Mouse (Mus musculus): ENCODE measurements at regions not wholly inside any gene's neighbourhood (a gene's known extent, or its start where the extent isn't known, plus 50 kb on each side); places are given as distances from the start of the nearest gene placed in this dataset.

DNA sequence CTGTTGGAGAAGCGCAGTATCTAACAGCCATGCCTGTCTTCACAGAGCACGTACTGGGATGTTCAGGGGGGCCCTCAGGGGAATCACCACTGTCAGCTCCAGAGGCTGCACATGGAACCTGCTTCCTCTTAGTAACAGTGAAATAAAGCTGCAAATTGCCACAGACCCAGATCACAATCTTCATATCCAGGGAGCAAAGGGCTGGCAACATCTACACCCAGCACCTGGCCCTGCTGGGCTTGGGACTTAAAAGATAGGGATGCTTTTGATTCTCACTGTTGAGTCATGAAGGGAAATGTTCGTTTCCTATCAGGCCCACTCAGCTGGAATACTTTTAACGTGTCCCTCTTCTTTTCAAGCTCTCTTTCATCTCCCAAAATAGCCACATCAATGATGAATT is 322.4 kb upstream of the Trib2 start:
- no peak for DNase-seq (ENCODE audit: low spot score)

DNA sequence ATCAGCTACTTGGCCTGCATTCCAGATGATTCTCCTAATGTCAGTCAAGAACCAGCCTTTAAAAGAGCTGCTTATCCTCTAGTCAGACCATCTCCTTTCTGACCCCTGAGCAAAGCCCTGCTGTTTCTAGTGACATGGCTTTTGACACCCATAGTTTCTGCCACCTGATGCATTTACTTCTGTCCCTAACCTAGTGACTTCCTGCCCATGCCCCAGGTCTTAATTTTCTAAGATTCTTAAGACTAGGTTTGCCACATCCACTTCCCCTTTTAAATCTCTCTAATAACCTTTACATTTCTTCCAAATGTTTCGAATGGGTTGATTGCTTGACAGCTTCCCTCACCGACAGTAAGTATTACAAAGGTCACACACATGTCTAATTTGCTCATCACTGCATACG is 321.1 kb upstream of the Trib2 start:
- no peak for DNase-seq (ENCODE audit: low spot score)

DNA sequence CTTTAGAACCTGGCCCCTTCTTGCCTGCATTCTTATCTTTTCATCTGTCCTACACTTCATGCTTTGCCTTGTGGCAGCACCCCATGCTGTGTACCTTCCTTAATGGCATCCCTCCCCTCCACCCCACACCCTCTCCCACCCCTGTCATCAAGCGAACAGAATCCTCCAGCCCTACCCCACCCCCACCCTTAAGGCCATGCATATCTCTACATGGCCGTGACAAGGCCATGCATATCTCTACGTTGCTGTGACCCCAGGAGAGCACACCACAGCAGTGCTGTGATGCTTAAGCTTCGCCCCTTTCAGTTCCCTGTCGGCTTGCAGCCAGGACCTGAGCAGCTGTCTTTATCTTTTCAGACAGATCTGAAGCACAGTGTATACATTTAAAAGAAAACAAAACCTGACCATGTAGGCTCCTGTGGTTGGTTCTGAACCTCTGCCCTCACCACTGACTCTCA is 319.5 kb upstream of the Trib2 start:
- no peak for DNase-seq (ENCODE audit: low spot score)

DNA sequence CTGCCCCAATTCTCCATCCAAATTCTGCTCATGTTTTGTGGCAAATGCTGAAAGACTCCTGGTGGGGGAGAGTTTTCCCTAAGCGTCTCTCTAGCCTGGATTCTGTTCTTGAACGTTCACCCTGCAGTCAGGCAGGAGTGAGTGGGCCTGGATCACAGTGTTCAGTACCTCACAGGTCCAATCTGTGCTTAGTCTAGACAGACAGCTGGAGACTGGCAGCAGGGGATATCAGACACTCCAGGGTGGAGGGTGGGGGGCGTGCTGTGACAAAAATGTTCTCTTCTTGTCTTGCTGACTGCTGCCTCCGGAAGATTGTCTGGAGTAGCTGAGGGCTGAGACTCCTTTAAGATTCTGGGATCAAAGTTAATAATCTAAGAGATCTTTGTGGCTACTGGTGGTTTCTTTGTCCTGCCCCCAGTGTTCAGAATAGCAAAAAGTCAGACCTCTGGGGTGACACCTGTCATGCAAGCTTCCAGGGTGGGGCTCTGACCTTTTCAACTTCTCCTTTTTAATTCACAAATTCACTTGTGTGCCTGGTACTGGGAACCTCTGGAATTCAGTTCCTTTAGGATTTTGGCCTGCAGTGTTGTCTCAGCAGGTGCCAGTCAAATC is 319.0 kb upstream of the Trib2 start:
- DNase-seq (ENCODE audit: low spot score) = no peak

DNA sequence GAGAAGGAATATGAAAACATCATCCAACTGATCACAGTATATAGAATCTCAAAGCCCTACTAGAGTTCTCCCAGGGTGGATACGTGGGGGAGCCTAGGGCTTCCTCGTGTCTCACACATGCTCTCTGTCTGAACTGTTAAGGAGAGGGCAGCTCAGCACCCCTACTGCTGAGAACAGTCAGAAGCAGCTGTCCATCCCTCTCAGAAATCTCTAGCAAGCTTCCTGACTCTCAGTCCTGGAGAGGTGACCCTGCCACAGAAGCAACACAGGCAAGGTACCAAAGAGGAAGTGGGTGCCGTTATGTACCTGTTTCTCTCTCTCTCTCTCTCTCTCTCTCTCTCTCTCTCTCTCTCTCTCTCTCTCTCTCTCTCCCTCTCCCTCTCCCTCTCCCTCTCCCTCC is 317.7 kb upstream of the Trib2 start:
- no peak for DNase-seq (ENCODE audit: low spot score)

DNA sequence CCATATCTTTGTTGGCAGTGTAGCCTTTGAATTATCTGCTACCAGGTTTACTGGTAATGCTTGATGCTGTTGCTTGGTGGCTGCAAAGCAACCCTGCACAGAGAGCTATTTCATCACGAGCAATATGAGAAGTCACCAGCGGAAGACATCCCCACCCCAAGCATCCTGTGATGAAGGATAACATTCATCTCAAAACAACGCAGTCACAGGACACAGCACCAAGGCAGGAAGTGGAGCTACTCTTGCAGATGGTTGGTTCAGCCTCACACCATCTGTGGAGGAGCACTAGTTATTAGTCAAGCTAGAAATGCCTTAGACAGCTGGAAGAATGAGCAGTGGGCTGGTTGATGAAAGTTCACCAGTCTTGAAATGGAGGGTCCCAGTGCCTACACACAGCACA is 316.5 kb upstream of the Trib2 start:
- no peak for DNase-seq (ENCODE audit: low spot score)

DNA sequence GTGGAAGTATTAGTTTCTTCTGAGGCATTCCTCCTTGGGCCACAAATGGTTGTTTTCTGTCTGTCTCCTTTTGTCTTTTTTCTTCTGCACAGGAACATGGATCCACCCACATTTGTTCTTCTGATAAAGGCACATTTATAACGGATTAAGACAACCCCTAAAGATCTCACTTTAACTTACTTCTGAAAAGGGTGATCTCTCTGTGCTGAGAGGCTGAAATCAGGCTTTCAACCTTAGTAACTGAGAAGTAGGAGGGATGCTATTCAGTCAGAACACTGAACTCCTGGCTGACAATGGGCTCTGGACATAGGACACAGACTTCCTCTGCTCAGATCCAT is 315.0 kb upstream of the Trib2 start:
- no peak for DNase-seq (ENCODE audit: low spot score)

DNA sequence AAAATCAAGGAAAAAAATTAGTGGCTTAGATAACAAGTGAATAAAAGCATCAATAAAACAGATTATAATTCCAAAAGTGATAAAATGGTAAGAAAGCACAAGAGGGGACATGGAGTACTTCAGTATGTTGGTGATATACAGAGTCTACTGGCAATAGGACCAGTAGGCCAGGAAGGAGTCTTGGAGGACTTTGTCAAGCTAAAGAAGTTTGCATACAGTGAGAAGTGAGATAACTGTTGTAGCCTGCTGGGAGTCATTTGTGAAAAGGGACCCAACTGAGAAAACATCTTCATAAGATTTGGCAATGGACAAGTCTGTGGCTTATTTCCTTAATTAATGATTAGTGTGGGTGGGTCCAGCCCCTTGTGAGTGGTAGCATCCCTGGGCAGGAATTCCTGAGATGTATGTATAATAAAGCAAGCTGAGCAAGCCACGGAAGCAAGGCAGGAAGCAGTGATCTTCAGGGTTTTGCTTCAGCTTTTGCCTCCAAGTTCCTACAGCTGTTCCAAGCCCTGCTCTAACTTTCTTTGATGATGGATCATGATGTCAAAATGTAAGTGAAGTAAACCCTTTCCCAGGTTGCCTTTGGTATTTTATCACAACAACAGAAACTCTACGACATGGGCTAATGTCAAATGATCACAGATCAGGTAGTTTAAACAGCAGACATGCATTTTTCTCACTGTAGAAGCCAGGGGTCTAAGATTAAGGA is 314.5 kb upstream of the Trib2 start:
- DNase-seq (ENCODE audit: low spot score) = no peak

DNA sequence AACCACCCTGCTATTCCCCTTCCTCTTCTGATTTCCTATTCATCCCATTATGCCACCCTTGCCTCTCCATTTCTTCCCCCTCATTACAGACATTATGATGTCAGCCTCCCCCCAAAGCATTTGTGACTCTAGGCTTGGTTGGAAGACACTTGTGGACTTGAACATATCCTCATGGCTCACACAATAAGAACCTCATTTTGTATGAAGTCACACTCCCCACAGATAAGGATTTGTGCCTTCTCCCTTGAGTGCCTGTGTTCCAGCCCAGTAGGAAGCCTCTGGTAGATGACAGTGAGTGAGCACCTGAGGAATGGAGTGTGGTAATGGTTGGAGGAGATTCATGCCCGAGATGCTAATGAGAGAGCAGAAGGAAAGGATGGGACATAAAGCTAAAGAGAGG is 313.9 kb upstream of the Trib2 start:
- no peak for DNase-seq (ENCODE audit: low spot score)

DNA sequence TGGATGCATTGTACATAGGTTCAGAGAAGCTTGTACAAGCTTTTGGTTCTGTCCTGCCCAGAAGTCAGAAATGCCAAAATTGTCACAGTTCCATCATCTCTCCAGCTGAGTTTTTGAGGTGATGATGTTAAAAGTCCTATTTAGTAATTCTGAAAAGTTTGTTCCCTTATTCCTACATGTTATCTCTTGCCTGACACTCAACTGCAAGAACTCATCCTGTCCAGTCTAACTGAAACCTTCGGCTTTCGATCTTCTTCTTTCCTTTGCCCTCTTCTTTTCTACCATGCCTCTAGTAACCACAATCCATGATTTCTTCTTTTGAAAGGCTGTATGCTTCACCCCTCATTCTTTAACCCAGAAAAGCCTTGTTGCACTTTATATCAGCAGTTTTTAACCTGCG is 313.2 kb upstream of the Trib2 start:
- DNase-seq (ENCODE audit: low spot score) = no peak

DNA sequence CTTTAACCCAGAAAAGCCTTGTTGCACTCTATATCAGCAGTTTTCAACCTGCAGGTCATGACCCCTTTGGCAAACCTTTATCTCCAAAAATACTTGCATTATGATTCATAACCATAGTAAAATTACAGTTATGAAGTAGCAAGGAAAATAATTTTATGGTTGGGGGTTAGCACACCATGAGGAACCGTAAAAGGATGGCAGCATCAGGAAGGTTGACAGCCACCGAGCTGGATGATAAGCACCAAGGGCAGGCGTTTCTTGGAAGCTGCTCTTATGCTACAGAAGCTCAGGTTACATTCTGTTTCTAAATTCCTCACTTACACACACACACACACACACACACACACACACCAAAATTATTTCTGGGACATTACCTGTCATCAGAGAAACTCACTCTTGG is 312.5 kb upstream of the Trib2 start:
- no peak for DNase-seq (ENCODE audit: low spot score)

DNA sequence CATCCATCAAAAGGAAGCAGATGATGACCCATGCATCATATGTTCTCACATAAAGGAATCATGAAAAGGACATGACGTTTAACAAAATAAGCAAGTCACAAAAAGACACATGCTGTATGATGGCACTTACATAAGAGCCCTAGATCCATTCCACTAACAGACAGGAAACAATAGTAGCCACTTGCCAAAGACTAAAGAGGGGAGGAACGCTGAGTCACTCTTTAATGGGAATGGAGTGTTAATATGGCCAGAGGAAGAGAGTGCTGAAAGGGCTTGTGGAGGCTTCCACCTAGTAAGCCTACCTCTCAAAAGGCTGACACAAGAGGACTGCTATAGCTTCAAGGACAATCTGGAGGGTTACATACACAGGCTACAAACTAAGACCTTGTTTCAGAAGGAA is 308.2 kb upstream of the Trib2 start:
- no peak for DNase-seq (ENCODE audit: low spot score)

DNA sequence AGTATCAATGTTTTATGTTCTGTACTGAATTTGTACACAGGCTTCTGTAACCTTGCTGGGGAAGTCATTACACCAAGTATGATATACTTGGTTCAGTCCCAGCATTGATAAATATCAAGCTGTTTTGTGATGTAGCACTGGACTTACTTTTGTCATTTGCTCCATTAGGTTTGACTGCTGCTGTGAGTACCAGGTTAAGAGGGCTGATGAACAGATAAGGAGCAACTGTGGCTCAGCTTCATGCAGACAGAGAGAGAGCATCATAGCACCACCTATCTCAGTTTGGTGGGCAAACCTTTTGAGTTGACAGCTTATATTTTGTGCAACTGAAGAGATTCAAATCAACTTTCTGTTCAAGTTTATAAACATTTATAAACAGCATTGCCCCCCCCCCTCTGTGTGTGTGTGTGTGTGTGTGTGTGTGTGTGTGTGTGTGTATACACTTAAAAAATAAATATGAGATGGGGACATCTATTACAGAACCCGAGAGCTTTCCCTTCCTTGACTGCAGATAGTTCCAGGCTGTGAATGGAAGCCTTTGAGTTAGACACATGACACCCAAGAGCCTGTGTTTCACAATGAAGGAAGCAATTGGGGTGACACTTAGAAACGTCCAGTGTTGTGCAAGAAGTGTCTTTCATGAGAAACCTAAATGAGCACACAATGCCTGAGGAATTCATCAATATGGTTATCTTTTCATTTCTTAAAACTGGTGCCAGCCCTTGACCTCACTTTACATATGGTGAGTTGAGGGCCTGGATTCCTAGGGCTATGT is 305.8 kb upstream of the Trib2 start:
- no peak for DNase-seq (ENCODE audit: low spot score)

DNA sequence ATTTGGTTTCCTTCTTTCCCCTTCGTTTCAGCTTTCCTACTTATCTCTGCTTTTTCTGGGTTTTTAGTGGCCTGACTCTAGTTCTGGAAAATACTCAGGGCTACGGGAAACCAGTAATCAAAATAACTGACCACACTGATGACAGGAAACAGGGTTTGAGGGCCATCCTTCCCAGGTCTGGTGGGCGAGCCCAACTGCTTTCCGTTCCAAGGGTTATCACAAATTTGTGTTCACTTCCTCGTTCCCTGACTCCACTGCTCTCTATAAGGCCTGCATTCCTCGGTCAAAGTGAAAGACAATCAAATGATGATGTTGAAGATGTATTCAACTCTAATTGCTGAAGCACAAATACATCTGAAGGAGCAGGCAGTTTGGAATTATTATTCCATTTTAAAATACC is 305.1 kb upstream of the Trib2 start:
- no peak for DNase-seq (ENCODE audit: low spot score)

DNA sequence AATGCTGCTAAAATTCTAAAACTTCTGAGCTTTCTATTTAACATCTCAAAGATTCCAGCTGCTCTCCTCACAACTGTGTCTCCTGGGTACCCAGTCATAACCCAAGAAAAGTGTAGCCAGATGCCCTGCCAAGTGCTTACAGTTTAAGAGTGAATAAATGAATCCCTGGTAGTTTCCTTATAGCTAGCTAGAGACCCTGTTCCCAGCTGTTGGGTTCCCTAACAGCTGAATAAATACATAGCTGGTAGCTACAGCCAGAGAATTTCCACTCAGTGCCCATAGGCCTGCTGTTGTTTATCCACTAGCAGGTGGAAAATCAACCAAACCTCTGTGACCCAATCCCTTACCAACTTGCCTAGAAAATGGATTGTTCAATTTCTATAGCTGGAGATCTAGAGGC is 302.0 kb upstream of the Trib2 start:
- DNase-seq (ENCODE audit: low spot score) = no peak

DNA sequence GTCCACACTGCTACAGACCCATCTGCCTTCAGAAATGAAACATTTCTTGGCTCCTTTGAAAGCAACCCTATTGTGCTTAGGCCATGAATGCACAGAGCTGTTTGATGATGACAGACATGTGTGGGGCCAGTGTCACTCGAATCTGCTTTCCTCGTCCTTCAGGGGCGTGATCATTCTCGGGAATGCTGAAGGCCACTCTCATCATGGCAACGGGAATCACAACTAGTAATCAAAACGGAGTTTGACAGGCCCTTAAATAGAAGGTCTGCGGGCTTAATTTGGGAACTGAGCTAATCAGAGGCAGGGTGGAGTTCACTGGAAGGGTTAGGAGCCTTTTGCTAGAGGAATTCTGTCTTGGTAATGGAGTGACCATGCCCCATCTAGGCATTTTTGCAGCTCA is 290.2 kb upstream of the Trib2 start:
- DNase-seq (ENCODE audit: low spot score) = no peak

DNA sequence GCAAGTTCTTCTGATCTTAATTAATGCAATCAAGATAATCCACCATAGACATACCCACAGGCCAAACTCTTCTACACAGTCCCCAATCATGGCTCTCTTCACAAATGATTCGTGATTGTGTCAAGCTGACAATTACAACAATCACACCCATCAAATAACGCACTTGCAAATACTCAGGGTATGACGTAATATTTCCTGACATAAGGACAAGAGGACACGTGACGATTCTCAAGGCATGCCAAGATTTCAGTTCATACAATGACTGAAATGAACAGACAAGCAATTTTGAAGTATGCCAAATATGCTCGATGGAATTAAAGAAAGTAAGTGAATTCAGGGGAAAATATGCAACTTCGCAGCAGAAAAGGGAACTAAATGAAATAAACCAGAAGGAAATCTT is 282.1 kb upstream of the Trib2 start:
- DNase-seq (ENCODE audit: low spot score) = no peak

DNA sequence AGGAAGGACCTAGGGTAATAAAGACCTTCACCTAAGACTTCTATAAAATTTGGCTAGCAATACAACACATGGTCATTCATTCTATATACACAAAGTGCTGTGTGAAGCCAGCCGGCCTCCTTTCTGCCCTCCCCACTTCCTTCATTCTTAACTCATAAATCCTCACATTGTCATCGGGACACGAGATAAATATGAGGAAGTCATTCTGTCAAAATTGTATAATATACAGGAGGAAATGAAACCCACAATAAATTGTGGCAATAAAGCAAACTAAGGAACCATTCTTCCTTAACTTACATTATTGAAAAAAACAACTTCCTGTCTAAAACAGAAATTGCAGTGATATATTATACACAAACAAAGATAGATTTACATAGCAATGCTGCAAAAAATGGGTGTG is 275.9 kb upstream of the Trib2 start:
- DNase-seq (ENCODE audit: low spot score) = no peak

DNA sequence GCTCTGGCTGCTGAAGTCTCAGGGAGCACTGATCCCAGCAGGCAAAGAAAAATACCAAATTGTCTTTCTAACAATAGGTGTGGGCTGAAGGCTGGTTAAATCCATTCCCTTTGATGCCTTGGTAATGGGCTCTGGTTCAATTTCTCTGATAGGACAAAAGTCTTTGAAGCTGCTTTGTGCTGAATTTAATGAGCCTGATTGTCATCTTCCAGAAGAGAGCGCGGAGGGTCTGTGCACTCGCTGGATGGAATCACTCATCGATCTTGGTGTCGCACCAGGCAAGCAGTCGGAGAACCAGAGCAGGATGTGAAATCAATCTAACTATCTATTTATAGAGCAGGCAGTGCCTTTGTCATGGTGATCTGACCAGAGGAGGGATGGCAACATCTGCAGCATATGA is 274.6 kb upstream of the Trib2 start:
- no peak for DNase-seq (ENCODE audit: low spot score)

DNA sequence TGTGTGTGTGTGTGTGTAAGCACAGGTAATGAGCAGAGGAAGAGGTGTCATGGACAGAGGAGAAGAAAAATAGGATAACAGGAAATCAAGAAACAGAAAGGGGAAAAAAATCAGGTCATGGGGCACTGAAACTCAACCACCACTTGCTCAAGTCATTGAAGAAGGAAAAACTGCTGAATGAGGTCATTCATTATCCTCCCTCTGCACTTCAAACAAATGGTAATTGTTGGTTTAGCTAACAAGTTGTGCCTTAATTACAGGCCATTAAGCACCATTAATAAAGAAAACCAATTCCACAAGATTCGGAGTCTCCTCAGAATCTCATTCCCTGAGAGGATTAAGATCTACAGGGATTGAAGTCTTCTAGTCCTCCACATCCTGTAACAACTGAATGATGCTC is 266.5 kb upstream of the Trib2 start:
- no peak for DNase-seq (ENCODE audit: low spot score)

DNA sequence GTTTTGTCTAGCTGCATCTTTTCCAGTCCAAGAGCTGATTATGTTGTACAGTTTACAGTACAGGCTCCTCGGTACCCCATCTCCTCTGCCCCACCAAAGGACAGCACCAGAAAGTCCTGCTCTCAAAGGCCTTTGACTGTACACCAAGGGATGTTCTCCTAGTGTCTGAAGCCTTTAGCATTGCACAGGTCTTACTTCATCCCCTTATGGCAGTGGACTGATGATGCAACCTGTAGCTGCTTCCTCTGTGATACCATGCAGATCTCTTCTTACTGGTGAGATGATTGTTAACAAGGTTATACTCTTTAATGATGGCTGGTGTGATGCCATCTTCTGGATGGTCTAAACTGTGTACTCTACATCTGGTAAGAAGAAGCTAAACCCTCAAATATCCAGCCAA is 260.5 kb upstream of the Trib2 start:
- DNase-seq (ENCODE audit: low spot score) = no peak

DNA sequence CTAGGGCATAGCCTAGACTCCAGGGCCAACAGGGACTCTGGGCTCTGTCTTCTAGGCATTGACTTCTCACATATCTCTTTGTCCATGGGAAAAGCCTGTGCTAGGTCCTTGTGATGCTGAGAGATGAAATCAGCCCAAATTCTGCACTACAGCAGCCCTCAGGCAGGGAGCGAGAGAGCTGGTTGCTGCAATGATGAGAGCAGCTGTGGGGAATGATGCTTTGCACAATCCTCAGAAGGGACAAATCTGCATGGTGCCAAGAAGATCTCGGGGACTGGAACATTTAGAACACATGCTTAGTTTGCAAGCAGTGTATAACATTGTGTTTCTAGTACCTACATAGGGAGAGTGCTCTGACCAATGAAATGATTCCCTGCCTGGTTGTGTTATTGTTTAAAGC is 259.2 kb upstream of the Trib2 start:
- peak; percentile 54 for DNase-seq (ENCODE audit: low spot score)

DNA sequence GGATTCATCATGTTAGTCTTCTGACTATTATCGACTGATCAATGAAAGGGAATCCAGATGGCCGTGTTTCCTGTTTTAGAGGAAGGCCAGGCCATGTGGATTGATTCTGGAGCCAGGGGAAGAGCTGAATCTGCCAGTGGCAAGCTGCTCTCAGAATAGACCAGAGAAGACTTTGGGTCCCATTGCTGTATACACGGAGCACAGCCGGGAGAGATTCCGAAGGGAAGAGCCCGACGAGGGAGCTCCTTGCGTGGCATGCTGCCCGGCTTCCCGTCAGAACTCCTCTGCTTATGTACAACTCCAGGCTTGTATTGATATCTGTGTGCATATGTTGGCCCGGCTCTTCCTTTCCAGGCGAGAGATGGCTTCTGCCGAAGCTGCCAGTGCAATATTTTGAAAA is 252.2 kb upstream of the Trib2 start:
- no peak for DNase-seq (ENCODE audit: low spot score)

DNA sequence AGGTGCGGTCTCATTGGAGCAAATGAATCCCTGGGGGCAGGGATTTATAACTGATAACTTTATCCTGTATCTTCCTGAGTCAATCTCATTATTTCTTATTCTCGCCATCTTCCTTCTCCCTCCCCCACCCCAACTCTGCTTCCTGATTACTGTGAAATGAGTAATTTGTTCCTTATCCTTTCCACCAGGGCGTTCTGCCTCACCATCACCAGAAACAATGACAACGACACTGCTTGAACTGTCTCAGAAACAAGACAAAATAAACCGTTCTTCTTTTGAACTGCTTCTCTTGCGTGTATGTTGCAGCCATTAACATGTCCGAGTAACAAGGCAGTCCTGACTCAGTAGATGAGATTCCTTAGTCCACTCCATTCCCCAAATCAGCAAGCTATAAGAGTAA is 246.0 kb upstream of the Trib2 start:
- no peak for DNase-seq (ENCODE audit: low spot score)

Measured in adipocyte (in vitro differentiated cells).